8 mouse cellular contexts compared by ENCODE assay signal in the genomic region with DNA sequence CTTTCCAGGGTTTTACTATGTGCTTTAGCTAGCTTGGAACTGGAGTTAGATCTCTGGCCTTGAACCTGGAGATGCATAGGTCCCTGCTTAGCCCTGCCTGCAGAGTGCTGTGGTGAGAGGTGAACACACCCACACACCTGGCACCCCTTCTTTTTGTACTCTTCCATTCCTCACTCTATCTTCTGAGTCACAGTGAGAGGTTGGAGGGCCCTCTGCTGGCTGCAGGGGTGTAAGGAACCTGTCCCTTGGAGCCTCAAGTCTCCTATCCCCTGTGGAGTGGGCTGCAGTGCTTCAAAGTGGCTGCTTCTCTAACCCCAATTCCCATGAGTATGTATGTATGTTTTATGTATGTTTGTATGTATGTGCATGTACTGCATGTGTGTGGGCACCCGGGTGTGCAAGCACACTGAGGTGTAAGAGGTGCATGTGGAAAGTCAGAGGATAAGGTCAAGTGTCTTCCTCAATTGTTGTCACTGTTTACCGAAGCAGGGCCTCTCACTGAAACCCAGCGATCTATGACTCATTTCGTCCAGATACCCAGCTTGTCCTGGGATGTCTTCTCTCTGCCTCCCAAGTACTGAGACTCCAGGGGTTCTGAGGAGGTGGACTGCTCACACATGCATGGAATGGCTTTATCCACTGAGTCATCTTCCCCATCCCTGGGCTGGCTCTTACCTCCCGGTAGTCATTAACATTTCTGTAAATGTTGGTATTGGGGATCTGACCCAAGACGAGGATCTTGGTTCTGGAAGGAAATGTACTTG. TPM values are rescaled to one million over a fixed set of nuclear protein-coding genes. Genes with fewer than 3 reads are reported as not detected.
DNase-seq lines count a peak whose midpoint lies in the region; ATAC-seq and TF ChIP-seq lines count a peak whose summit lies in the region.

No protein-coding gene starts in this region.

- no peak overlapping the region for H3K27ac ChIP-seq in kidney, embryonic 15.5 days
- H3K27ac ChIP-seq in MEL (ENCODE audit: control insufficient read depth, low read depth, low read length), result no peak overlapping the region
- no peak overlapping the region for H3K27ac ChIP-seq in liver, embryonic 14.5 days
- H3K27ac ChIP-seq in small intestine, adult 2 months (ENCODE audit: insufficient read depth, low read depth, low read length), result no peak overlapping the region
- no peak overlapping the region for H3K27ac ChIP-seq in forebrain, embryonic 16.5 days (ENCODE audit: low read length)

- H3K9me3 ChIP-seq in kidney, embryonic 15.5 days (replicated peaks), result no peaks in the 10 kb centered on the region
- no peaks in the 10 kb centered on the region for H3K9me3 ChIP-seq in MEL (replicated peaks; ENCODE audit: insufficient read depth, low read length)
- H3K9me3 ChIP-seq in liver, embryonic 14.5 days (ENCODE audit: control insufficient read depth, low read length), result no peaks in the 10 kb centered on the region
- no peaks in the 10 kb centered on the region for H3K9me3 ChIP-seq in forebrain, embryonic 16.5 days (ENCODE audit: control insufficient read depth, low read length)

- no peak for TF ChIP-seq EP300 in MEL (IDR thresholded peaks at IDR 0.05; ENCODE audit: low read depth in 1 of 2, low read length in 2 of 2)
- TF ChIP-seq EP300 in liver, embryonic 14.5 days (IDR thresholded peaks at IDR 0.05; ENCODE audit: low read depth), result no peak

- TF ChIP-seq CTCF in MEL (IDR thresholded peaks at IDR 0.05 in 2 of 3, conservative IDR thresholded peaks at IDR 0.05 in 1 of 3; ENCODE audit: control insufficient read depth in 1 of 3, insufficient read depth in 1 of 3, low read depth in 2 of 3, low read length in 3 of 3, poor library complexity in 1 of 3, severe bottlenecking in 1 of 3), result peak; percentile 80 to 94 (median 90)
- TF ChIP-seq CTCF in liver, embryonic 14.5 days (IDR thresholded peaks at IDR 0.05; ENCODE audit: low read depth), result peak; percentile 82
- peak; percentile 78; the same call in 1 of the 2 replicates for TF ChIP-seq CTCF in small intestine, adult 2 months (IDR thresholded peaks at IDR 0.05; ENCODE audit: extremely low read depth, insufficient read length, insufficient replicate concordance, low read depth, low read length)

- WGBS in kidney, embryonic 15.5 days, result 45% methylated on average over 6 of the region's 6 CpGs
- 27% methylated on average over 6 of the region's 6 CpGs for WGBS in liver, embryonic 14.5 days (ENCODE audit: insufficient replicate concordance)
- WGBS in small intestine, adult 2 months, result 34% methylated on average over 6 of the region's 6 CpGs
- WGBS in forebrain, embryonic 16.5 days, result 50% methylated on average over 6 of the region's 6 CpGs

- H3K9ac ChIP-seq in kidney, embryonic 15.5 days, result no peak overlapping the region
- H3K9ac ChIP-seq in MEL (ENCODE audit: control insufficient read depth, low read depth, low read length, poor library complexity, severe bottlenecking), result no peak overlapping the region
- no peak overlapping the region for H3K9ac ChIP-seq in liver, embryonic 14.5 days (replicated peaks)
- no peak overlapping the region for H3K9ac ChIP-seq in forebrain, embryonic 16.5 days (replicated peaks; ENCODE audit: low read depth, low read length)

- peak; percentile 92 for TF ChIP-seq RAD21 in MEL (IDR thresholded peaks at IDR 0.05; ENCODE audit: low read depth, low read length)

- H3K4me3 ChIP-seq in kidney, embryonic 15.5 days (replicated peaks), result no peak overlapping the region
- no peak overlapping the region for H3K4me3 ChIP-seq in MEL (ENCODE audit: control insufficient read depth in 1 of 2, insufficient read depth in 1 of 2, low read depth in 2 of 2, low read length in 2 of 2)
- H3K4me3 ChIP-seq in liver, embryonic 14.5 days (ENCODE audit: insufficient read depth in 1 of 2, low read depth in 2 of 2, low read length in 2 of 2), result no peak overlapping the region
- H3K4me3 ChIP-seq in small intestine, adult 2 months (ENCODE audit: low read depth, low read length), result no peak overlapping the region
- H3K4me3 ChIP-seq in forebrain, embryonic 16.5 days (replicated peaks; ENCODE audit: low read length), result no peak overlapping the region

- no peaks in the 10 kb centered on the region for H3K27me3 ChIP-seq in kidney, embryonic 15.5 days
- no peaks in the 10 kb centered on the region for H3K27me3 ChIP-seq in MEL (ENCODE audit: control insufficient read depth in 1 of 2, insufficient read depth in 2 of 2, low read length in 2 of 2)
- H3K27me3 ChIP-seq in liver, embryonic 14.5 days (ENCODE audit: control insufficient read depth, insufficient read depth, low read length), result no peaks in the 10 kb centered on the region
- H3K27me3 ChIP-seq in small intestine, adult 2 months (ENCODE audit: control insufficient read depth, insufficient read depth, low read length), result no peaks in the 10 kb centered on the region
- no peaks in the 10 kb centered on the region for H3K27me3 ChIP-seq in forebrain, embryonic 16.5 days (replicated peaks; ENCODE audit: control insufficient read depth, insufficient read depth, low read length)

- DNase-seq in kidney, adult 18-20 months, result peak; percentile 51
- DNase-seq in MEL (ENCODE audit: low read depth, low spot score), result peak; percentile 71
- peak; percentile 31 for DNase-seq in c-Kit-positive CD71-negative TER-119-negative erythroid progenitor cells, embryonic 14.5 days (ENCODE audit: low read depth)
- no peak for DNase-seq in liver, embryonic 14.5 days (ENCODE audit: low read depth in 3 of 3, low spot score in 3 of 3)

- no peaks in the 10 kb centered on the region for H3K36me3 ChIP-seq in kidney, embryonic 15.5 days
- no peaks in the 10 kb centered on the region for H3K36me3 ChIP-seq in MEL (ENCODE audit: control insufficient read depth in 1 of 2, insufficient read depth in 2 of 2, low read length in 2 of 2)
- no peaks in the 10 kb centered on the region for H3K36me3 ChIP-seq in liver, embryonic 14.5 days (replicated peaks; ENCODE audit: control insufficient read depth, insufficient read depth, low read depth)
- no peaks in the 10 kb centered on the region for H3K36me3 ChIP-seq in small intestine, adult 2 months (ENCODE audit: control insufficient read depth, insufficient read depth, low read length)
- H3K36me3 ChIP-seq in forebrain, embryonic 16.5 days (ENCODE audit: control insufficient read depth, insufficient read depth), result no peaks in the 10 kb centered on the region

- no peak for ATAC-seq in kidney, embryonic 15.5 days (replicated peaks; ENCODE audit: low FRiP score)
- peak; percentile 48 for ATAC-seq in inflammation-experienced regulatory T-cells, adult 6 months
- ATAC-seq in liver, embryonic 14.5 days (ENCODE audit: insufficient read depth), result no peak
- ATAC-seq in forebrain, embryonic 16.5 days, result no peak

- no peak for TF ChIP-seq POLR2A in MEL (IDR thresholded peaks at IDR 0.05; ENCODE audit: control insufficient read depth in 1 of 2, insufficient read depth in 1 of 2, low read depth in 1 of 2, low read length in 2 of 2, poor library complexity in 1 of 2)
- no peak for TF ChIP-seq POLR2A in small intestine, adult 2 months (IDR thresholded peaks at IDR 0.05; ENCODE audit: low read depth, low read length)

- H3K4me1 ChIP-seq in kidney, embryonic 15.5 days, result no peaks in the 10 kb centered on the region
- no peaks in the 10 kb centered on the region for H3K4me1 ChIP-seq in MEL (ENCODE audit: control insufficient read depth in 1 of 2, insufficient read depth in 2 of 2, low read length in 2 of 2)
- no peaks in the 10 kb centered on the region for H3K4me1 ChIP-seq in liver, embryonic 14.5 days (replicated peaks; ENCODE audit: control insufficient read depth in 2 of 2, insufficient read depth in 2 of 2, low read length in 1 of 2)
- H3K4me1 ChIP-seq in small intestine, adult 2 months (ENCODE audit: control insufficient read depth, insufficient read depth, insufficient read length, low read length), result no peaks in the 10 kb centered on the region
- no peaks in the 10 kb centered on the region for H3K4me1 ChIP-seq in forebrain, embryonic 16.5 days (replicated peaks; ENCODE audit: control insufficient read depth, insufficient read depth, low read length)

- no peaks in the 10 kb centered on the region; the same call in 1 of the 2 replicates for H3K79me2 ChIP-seq in MEL (ENCODE audit: control insufficient read depth, insufficient read depth, low read length, poor library complexity)

- no peak overlapping the region for H3K4me2 ChIP-seq in kidney, embryonic 15.5 days
- H3K4me2 ChIP-seq in liver, embryonic 14.5 days (ENCODE audit: low read depth), result no peak overlapping the region
- no peak overlapping the region for H3K4me2 ChIP-seq in forebrain, embryonic 16.5 days (ENCODE audit: low read length)

RNA-seq across cellular contexts. Expression of a gene that starts 26.3 kb away (rescaled TPM):
- polyA plus RNA-seq in kidney, embryonic 15.5 days (2015; fragmentation: Nextera tagmentation; extraction: Ambion mirVana), result 96.3 and 100 TPM in 2 replicates
- total RNA-seq in MEL (2012; rRNA removed), result 125 and 138 TPM in 2 replicates
- polyA plus RNA-seq in MEL (2012; ENCODE audit: insufficient read depth in 1 of 2, insufficient read length in 2 of 2, low read depth in 1 of 2, low replicate concordance in 2 of 2, missing spikeins in 1 of 2), result 100 to 1,000 TPM; 119 to 211 TPM
- polyA plus RNA-seq in inflammation-experienced regulatory T-cells, adult 6 months (2017; shearing (Covaris generic)), result 100 to 1,000 TPM; 164 to 225 (median 209) TPM
- 11.5 and 12.9 TPM in 2 replicates for polyA plus RNA-seq in liver, embryonic 14.5 days (2012; rRNA removed)
- polyA plus RNA-seq in liver, embryonic 14.5 days (2014; fragmentation: Nextera tagmentation; extraction: Ambion mirVana), result 40.8 and 41.8 TPM in 2 replicates
- polyA plus RNA-seq in small intestine, adult 2 months (2012; rRNA removed), result 10.1 and 19.7 TPM in 2 replicates
- 107 and 113 TPM in 2 replicates for polyA plus RNA-seq in forebrain, embryonic 16.5 days (2015; fragmentation: Nextera tagmentation; extraction: Ambion mirVana)

RNA-seq across cellular contexts. Expression of a gene that starts 41.2 kb away (rescaled TPM):
- 0.75 and 0.85 TPM in 2 replicates for polyA plus RNA-seq in kidney, embryonic 15.5 days (2015; fragmentation: Nextera tagmentation; extraction: Ambion mirVana)
- 0.58 and 0.69 TPM in 2 replicates for total RNA-seq in MEL (2012; rRNA removed)
- polyA plus RNA-seq in MEL (2012; ENCODE audit: insufficient read depth in 1 of 2, insufficient read length in 2 of 2, low read depth in 1 of 2, low replicate concordance in 2 of 2, missing spikeins in 1 of 2), result 1 to 10 TPM in 1 of 2 experiments, not detected in 1; 1.6 TPM
- polyA plus RNA-seq in inflammation-experienced regulatory T-cells, adult 6 months (2017; shearing (Covaris generic)), result under 1 TPM; 0.21 to 0.88 (median 0.87) TPM
- 0.26 and 0.35 TPM in 2 replicates for polyA plus RNA-seq in liver, embryonic 14.5 days (2012; rRNA removed)
- polyA plus RNA-seq in liver, embryonic 14.5 days (2014; fragmentation: Nextera tagmentation; extraction: Ambion mirVana), result 0.11 and 0.21 TPM in 2 replicates
- 0.08 and 0.14 TPM in 2 replicates for polyA plus RNA-seq in small intestine, adult 2 months (2012; rRNA removed)
- polyA plus RNA-seq in forebrain, embryonic 16.5 days (2015; fragmentation: Nextera tagmentation; extraction: Ambion mirVana), result 1.2 and 3.4 TPM in 2 replicates

RNA-seq across cellular contexts. Expression of a gene that starts 42.3 kb away (rescaled TPM):
- 43.6 and 47.3 TPM in 2 replicates for polyA plus RNA-seq in kidney, embryonic 15.5 days (2015; fragmentation: Nextera tagmentation; extraction: Ambion mirVana)
- 61.5 and 67.3 TPM in 2 replicates for total RNA-seq in MEL (2012; rRNA removed)
- polyA plus RNA-seq in MEL (2012; ENCODE audit: insufficient read depth in 1 of 2, insufficient read length in 2 of 2, low read depth in 1 of 2, low replicate concordance in 2 of 2, missing spikeins in 1 of 2), result 10 to 100 TPM in 1 of 2 experiments, not detected in 1; 93.2 TPM
- polyA plus RNA-seq in inflammation-experienced regulatory T-cells, adult 6 months (2017; shearing (Covaris generic)), result 10 to 100 TPM; 17.7 to 24.5 (median 24.2) TPM
- 30.3 and 37.8 TPM in 2 replicates for polyA plus RNA-seq in liver, embryonic 14.5 days (2012; rRNA removed)
- polyA plus RNA-seq in liver, embryonic 14.5 days (2014; fragmentation: Nextera tagmentation; extraction: Ambion mirVana), result 33.2 and 36.1 TPM in 2 replicates
- polyA plus RNA-seq in small intestine, adult 2 months (2012; rRNA removed), result 30.8 and 47.8 TPM in 2 replicates
- polyA plus RNA-seq in forebrain, embryonic 16.5 days (2015; fragmentation: Nextera tagmentation; extraction: Ambion mirVana), result 27.2 and 27.8 TPM in 2 replicates

Comparison
In these comparisons a context has a peak if more than half of its experiments do, and no peak if none do; other contexts are left out.
1. DNase-seq: peak in kidney, adult 18-20 months (single experiment), MEL (single experiment) and c-Kit-positive CD71-negative TER-119-negative erythroid progenitor cells, embryonic 14.5 days (single experiment); none in liver, embryonic 14.5 days (0 of 3).
2. Peak in every context shown above with its lines, with median percentiles within 50 percentile points of each other: CTCF ChIP-seq.